Mouse (Mus musculus): ENCODE results near the gene Wt1. TPM values are rescaled to one million over a fixed set of nuclear protein-coding genes. Genes with fewer than 3 reads are reported as not detected.

The Wt1 gene
- polyA plus RNA-seq, 1 experiment: 4.6 TPM

GRCm38 (mm10) chr2:105143731-105144130 lies 17.4 kb downstream of the Wt1 start:
- no peak overlapping the region for H3K9ac ChIP-seq (ENCODE audit: low read depth, poor library complexity, severe bottlenecking)
- no peak for TF ChIP-seq EP300 (IDR thresholded peaks at IDR 0.05; ENCODE audit: insufficient read depth, low read depth, low read length)
- no peak for TF ChIP-seq POLR2A (IDR thresholded peaks at IDR 0.05; ENCODE audit: insufficient read depth, low read length)
- no peak for TF ChIP-seq CTCF (IDR thresholded peaks at IDR 0.05; ENCODE audit: low read depth, low read length)
- H3K36me3 ChIP-seq (ENCODE audit: control insufficient read depth, insufficient read depth, low read length, poor library complexity, severe bottlenecking): no peaks in the 10 kb centered on the region
- H3K9me3 ChIP-seq (replicated peaks; ENCODE audit: control insufficient read depth, insufficient read depth, low read length, poor library complexity, severe bottlenecking): no peaks in the 10 kb centered on the region
- H3K4me3 ChIP-seq (ENCODE audit: low read depth, low read length): no peak overlapping the region
- no peak overlapping the region for H3K27ac ChIP-seq (ENCODE audit: insufficient read depth, low read length)
- no peaks in the 10 kb centered on the region; the same call in 1 of the 2 replicates for H3K27me3 ChIP-seq (ENCODE audit: control insufficient read depth, insufficient read depth, low read length, poor library complexity, severe bottlenecking)
- H3K4me1 ChIP-seq (ENCODE audit: control insufficient read depth, insufficient read depth, low read length): no peaks in the 10 kb centered on the region

- H3K4me3 ChIP-seq (ENCODE audit: low read depth, low read length): no peak overlapping the region
- H3K27ac ChIP-seq (ENCODE audit: insufficient read depth, low read length): no peak overlapping the region
- no peaks in the 10 kb centered on the region for H3K4me1 ChIP-seq (ENCODE audit: control insufficient read depth, insufficient read depth, low read length)
- H3K27me3 ChIP-seq (ENCODE audit: control insufficient read depth, insufficient read depth, low read length, poor library complexity, severe bottlenecking): no peaks in the 10 kb centered on the region
- no peak overlapping the region for H3K9ac ChIP-seq (ENCODE audit: low read depth, poor library complexity, severe bottlenecking)
- H3K9me3 ChIP-seq (replicated peaks; ENCODE audit: control insufficient read depth, insufficient read depth, low read length, poor library complexity, severe bottlenecking): no peaks in the 10 kb centered on the region
- no peak for TF ChIP-seq EP300 (IDR thresholded peaks at IDR 0.05; ENCODE audit: insufficient read depth, low read depth, low read length)
- no peak for TF ChIP-seq POLR2A (IDR thresholded peaks at IDR 0.05; ENCODE audit: insufficient read depth, low read length)
- TF ChIP-seq CTCF (IDR thresholded peaks at IDR 0.05; ENCODE audit: low read depth, low read length): no peak
- H3K36me3 ChIP-seq (ENCODE audit: control insufficient read depth, insufficient read depth, low read length, poor library complexity, severe bottlenecking): no peaks in the 10 kb centered on the region
These were observed 25.2 kb downstream of the Wt1 start for GRCm38 (mm10) chr2:105151544-105151943.

- Histone ChIP-seq H3K27ac (ENCODE audit: insufficient read depth, low read length) (no peak overlapping the region; the same call in 1 of the 2 replicates), H3K4me1 (ENCODE audit: control insufficient read depth, insufficient read depth, low read length) (no peaks in the 10 kb centered on the region), H3K9ac (ENCODE audit: low read depth, poor library complexity, severe bottlenecking) (no peak overlapping the region), H3K27me3 (ENCODE audit: control insufficient read depth, insufficient read depth, low read length, poor library complexity, severe bottlenecking) (no peaks in the 10 kb centered on the region), H3K36me3 (ENCODE audit: control insufficient read depth, insufficient read depth, low read length, poor library complexity, severe bottlenecking) (no peaks in the 10 kb centered on the region), H3K4me3 (ENCODE audit: low read depth, low read length) (no peak overlapping the region), H3K9me3 (replicated peaks; ENCODE audit: control insufficient read depth, insufficient read depth, low read length, poor library complexity, severe bottlenecking) (no peaks in the 10 kb centered on the region)
- TF ChIP-seq CTCF (IDR thresholded peaks at IDR 0.05; ENCODE audit: low read depth, low read length) (no peak), POLR2A (IDR thresholded peaks at IDR 0.05; ENCODE audit: insufficient read depth, low read length) (no peak), EP300 (IDR thresholded peaks at IDR 0.05; ENCODE audit: insufficient read depth, low read depth, low read length) (0 out of 2 replicates have a peak, but pooled peaks have one; percentile 16)
These were observed 26.7 kb downstream of the Wt1 start for GRCm38 (mm10) chr2:105153046-105153445.

GRCm38 (mm10) chr2:105160949-105161348 lies 34.6 kb downstream of the Wt1 start:
- Histone ChIP-seq H3K4me3 (ENCODE audit: low read depth, low read length) (no peak overlapping the region), H3K4me1 (ENCODE audit: control insufficient read depth, insufficient read depth, low read length) (no peaks in the 10 kb centered on the region), H3K9ac (ENCODE audit: low read depth, poor library complexity, severe bottlenecking) (no peak overlapping the region), H3K9me3 (replicated peaks; ENCODE audit: control insufficient read depth, insufficient read depth, low read length, poor library complexity, severe bottlenecking) (no peaks in the 10 kb centered on the region), H3K36me3 (ENCODE audit: control insufficient read depth, insufficient read depth, low read length, poor library complexity, severe bottlenecking) (no peaks in the 10 kb centered on the region), H3K27ac (ENCODE audit: insufficient read depth, low read length) (no peak overlapping the region), H3K27me3 (ENCODE audit: control insufficient read depth, insufficient read depth, low read length, poor library complexity, severe bottlenecking) (no peaks in the 10 kb centered on the region; the same call in 1 of the 2 replicates)
- TF ChIP-seq CTCF (IDR thresholded peaks at IDR 0.05; ENCODE audit: low read depth, low read length): no peak
- TF ChIP-seq POLR2A (IDR thresholded peaks at IDR 0.05; ENCODE audit: insufficient read depth, low read length): no peak
- TF ChIP-seq EP300 (IDR thresholded peaks at IDR 0.05; ENCODE audit: insufficient read depth, low read depth, low read length): no peak

- no peak overlapping the region for H3K9ac ChIP-seq (ENCODE audit: low read depth, poor library complexity, severe bottlenecking)
- no peaks in the 10 kb centered on the region; the same call in 1 of the 2 replicates for H3K27me3 ChIP-seq (ENCODE audit: control insufficient read depth, insufficient read depth, low read length, poor library complexity, severe bottlenecking)
- TF ChIP-seq CTCF (IDR thresholded peaks at IDR 0.05; ENCODE audit: low read depth, low read length) (no peak), POLR2A (IDR thresholded peaks at IDR 0.05; ENCODE audit: insufficient read depth, low read length) (no peak)
- H3K36me3 ChIP-seq (ENCODE audit: control insufficient read depth, insufficient read depth, low read length, poor library complexity, severe bottlenecking): no peaks in the 10 kb centered on the region
- no peaks in the 10 kb centered on the region for H3K4me1 ChIP-seq (ENCODE audit: control insufficient read depth, insufficient read depth, low read length)
- no peaks in the 10 kb centered on the region for H3K9me3 ChIP-seq (replicated peaks; ENCODE audit: control insufficient read depth, insufficient read depth, low read length, poor library complexity, severe bottlenecking)
- no peak overlapping the region for H3K4me3 ChIP-seq (ENCODE audit: low read depth, low read length)
- no peak overlapping the region for H3K27ac ChIP-seq (ENCODE audit: insufficient read depth, low read length)
These were observed 36.4 kb downstream of the Wt1 start for GRCm38 (mm10) chr2:105162763-105163162.

- Histone ChIP-seq H3K4me1 (ENCODE audit: control insufficient read depth, insufficient read depth, low read length) (no peaks in the 10 kb centered on the region), H3K36me3 (ENCODE audit: control insufficient read depth, insufficient read depth, low read length, poor library complexity, severe bottlenecking) (no peaks in the 10 kb centered on the region), H3K4me3 (ENCODE audit: low read depth, low read length) (no peak overlapping the region), H3K9ac (ENCODE audit: low read depth, poor library complexity, severe bottlenecking) (no peak overlapping the region), H3K27me3 (ENCODE audit: control insufficient read depth, insufficient read depth, low read length, poor library complexity, severe bottlenecking) (no peaks in the 10 kb centered on the region), H3K27ac (ENCODE audit: insufficient read depth, low read length) (no peak overlapping the region), H3K9me3 (replicated peaks; ENCODE audit: control insufficient read depth, insufficient read depth, low read length, poor library complexity, severe bottlenecking) (no peaks in the 10 kb centered on the region)
- TF ChIP-seq CTCF (IDR thresholded peaks at IDR 0.05; ENCODE audit: low read depth, low read length) (no peak), EP300 (IDR thresholded peaks at IDR 0.05; ENCODE audit: insufficient read depth, low read depth, low read length) (no peak), POLR2A (IDR thresholded peaks at IDR 0.05; ENCODE audit: insufficient read depth, low read length) (no peak)
These were observed 41.8 kb downstream of the Wt1 start for GRCm38 (mm10) chr2:105168137-105168536.
